Mouse (Mus musculus) kidney, adult 2 months (tissue): Measurements from ENCODE around the gene Ring1.

Experiments used
- CTCF ChIP-seq: fragments of 200-500 bp; conservative IDR thresholded peaks from 2 replicates; pipeline ENCODE4 v1.5.1; 2011; ENCODE audit warnings: low read depth, mild to moderate bottlenecking, control low read depth, low read length, moderate library complexity, mixed read lengths; ENCODE audit not compliant: insufficient read depth, insufficient read length
- POLR2A ChIP-seq: fragments of 200-500 bp; IDR thresholded peaks from one replicate; pipeline ENCODE4 v1.6.1; 2011; ENCODE audit warnings: low read depth, low read length, control low read depth

DNA sequence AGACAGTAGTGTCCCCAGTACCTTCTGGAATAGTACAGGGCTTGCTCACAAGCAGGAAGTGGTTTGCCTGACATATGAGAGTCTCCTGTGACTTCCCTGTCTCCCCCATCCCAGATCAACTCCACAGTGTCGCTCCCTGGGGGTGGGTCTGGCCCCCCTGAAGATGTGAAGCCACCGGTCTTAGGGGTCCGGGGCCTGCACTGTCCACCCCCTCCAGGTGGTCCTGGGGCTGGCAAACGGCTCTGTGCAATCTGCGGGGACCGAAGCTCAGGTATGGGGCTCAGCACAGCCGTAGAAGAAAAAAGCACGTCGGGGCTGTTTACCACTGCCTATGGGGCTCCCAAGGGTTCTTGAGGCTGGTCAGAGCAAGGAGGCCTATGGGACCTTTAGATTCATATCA lies 9.0 kb upstream of the Ring1 start:
- TF ChIP-seq CTCF (no peak), POLR2A (no peak)
